Mouse (Mus musculus): Measurements from ENCODE around the gene Pagr1a.

Gene Pagr1a

GRCm38 (mm10) chr7:127016971-127017949 lies at the start of gene Pagr1a:
Gene Pagr1a (minus strand): TSS chr7:127017352.
- DNase-seq (ENCODE audit: low read depth, low spot score), result peak; percentile 100

GRCm38 (mm10) chr7:127066317-127066716 lies 49.2 kb upstream of the Pagr1a start:
- DNase-seq (ENCODE audit: low read depth, low spot score), result no peak

GRCm38 (mm10) chr7:127065538-127065937 lies 48.4 kb upstream of the Pagr1a start:
- peak; percentile 45 for DNase-seq (ENCODE audit: low read depth, low spot score)

- DNase-seq (ENCODE audit: low read depth, low spot score), result no peak
These were observed 38.0 kb upstream of the Pagr1a start for GRCm38 (mm10) chr7:127055026-127055585.

GRCm38 (mm10) chr7:127041851-127042672 lies 24.9 kb upstream of the Pagr1a start, which contains the start of gene Kif22:
Gene Kif22 (minus strand): TSS chr7:127042471.
- DNase-seq (ENCODE audit: low read depth, low spot score), result peak; percentile 92

- DNase-seq (ENCODE audit: low read depth, low spot score), result peak; percentile 55
These were observed 14.1 kb upstream of the Pagr1a start for GRCm38 (mm10) chr7:127031244-127031643.

- no peak for DNase-seq (ENCODE audit: low read depth, low spot score)
These were observed 13.0 kb upstream of the Pagr1a start for GRCm38 (mm10) chr7:127030172-127030571.

- no peak for DNase-seq (ENCODE audit: low read depth, low spot score)
These were observed 10.7 kb upstream of the Pagr1a start for GRCm38 (mm10) chr7:127027885-127028284.

- peak; percentile 100 for DNase-seq (ENCODE audit: low read depth, low spot score)
These were observed 10.0 kb upstream of the Pagr1a start, which contains the start of gene Maz for GRCm38 (mm10) chr7:127026984-127027726. Gene Maz (minus strand): TSS chr7:127027037.

GRCm38 (mm10) chr7:127026616-127026983 lies 9.4 kb upstream of the Pagr1a start:
- DNase-seq (ENCODE audit: low read depth, low spot score), result no peak

GRCm38 (mm10) chr7:127026161-127026600 lies 9.0 kb upstream of the Pagr1a start:
- peak; percentile 87 for DNase-seq (ENCODE audit: low read depth, low spot score)

GRCm38 (mm10) chr7:127025556-127026160 lies 8.5 kb upstream of the Pagr1a start:
- DNase-seq (ENCODE audit: low read depth, low spot score), result peak; percentile 62

- peak; percentile 86 for DNase-seq (ENCODE audit: low read depth, low spot score)
These were observed 7.8 kb upstream of the Pagr1a start for GRCm38 (mm10) chr7:127024755-127025555.

GRCm38 (mm10) chr7:127023896-127024690 lies 6.9 kb upstream of the Pagr1a start:
- DNase-seq (ENCODE audit: low read depth, low spot score), result no peak

- DNase-seq (ENCODE audit: low read depth, low spot score), result no peak
These were observed 6.1 kb upstream of the Pagr1a start for GRCm38 (mm10) chr7:127023272-127023691.

- no peak for DNase-seq (ENCODE audit: low read depth, low spot score)
These were observed 5.5 kb upstream of the Pagr1a start for GRCm38 (mm10) chr7:127022528-127023271.

- peak; percentile 53 for DNase-seq (ENCODE audit: low read depth, low spot score)
These were observed 4.7 kb upstream of the Pagr1a start for GRCm38 (mm10) chr7:127021563-127022527.
